Mouse (Mus musculus) limb, embryonic 10.5 days (tissue): ENCODE measurements around the gene Cpa4. TPM values are rescaled to one million over a fixed set of nuclear protein-coding genes. Genes with fewer than 3 reads are reported as not detected.
A peak's percentile ranks its signal among the peaks of the same experiment; 100 is the strongest.

Source experiments
- DNase-seq: peaks from one replicate; pipeline ENCODE4 v3.0.0-alpha.2; 2017; ENCODE audit warnings: low spot score
- H3K27ac ChIP-seq: fragments of 300-500 bp; sonication (generic); 2 replicates; pipeline ENCODE4 v1.5.1; 2016; ENCODE audit warnings: mild to moderate bottlenecking
- H3K27me3 ChIP-seq: fragments of 300-500 bp; sonication (generic); 2 replicates; pipeline ENCODE4 v1.6.1; 2016; ENCODE audit warnings: low read depth, mild to moderate bottlenecking; ENCODE audit not compliant: poor library complexity, severe bottlenecking
- H3K36me3 ChIP-seq: fragments of 300-500 bp; sonication (generic); 2 replicates; pipeline ENCODE4 v1.6.1; 2016; ENCODE audit warnings: mild to moderate bottlenecking, moderate library complexity
- H3K4me1 ChIP-seq: fragments of 300-500 bp; sonication (generic); 2 replicates; pipeline ENCODE4 v1.6.1; 2016
- H3K4me3 ChIP-seq: fragments of 300-500 bp; sonication (generic); 2 replicates; pipeline ENCODE4 v1.5.1; 2016; ENCODE audit warnings: mild to moderate bottlenecking, moderate library complexity
- H3K9me3 ChIP-seq: fragments of 300-500 bp; sonication (generic); replicated peaks from 2 replicates; pipeline ENCODE4 v1.6.1; 2016; ENCODE audit warnings: mild to moderate bottlenecking
- WGBS: fragments of 180-500 bp; shearing (Covaris S2); methylation state at CpG from one replicate; pipeline ENCODE4 v1.1.7; 2016; 5-methylcytosine and 5-hydroxymethylcytosine counted together
- polyA plus RNA-seq: library from polyadenylated mRNA; unstranded; fragments of >200 nt; fragmentation: Nextera tagmentation; extraction: Ambion mirVana; gene quantifications from 2 replicates; pipeline ENCODE4 v1.2.1, GENCODE M21; 2016

Gene Cpa4
- polyA plus RNA-seq, 1 experiment from 2014 or later = 1.4 TPM

- H3K27ac ChIP-seq = peak overlapping the region; percentile 57
- DNase-seq = no peak
- no peaks in the 10 kb centered on the region for H3K27me3 ChIP-seq
- H3K9me3 ChIP-seq = no peaks in the 10 kb centered on the region
- H3K36me3 ChIP-seq = peaks cover 70% of the 10 kb centered on the region
- 88% methylated on average over 5 of the region's 5 CpGs for WGBS
- no peak overlapping the region for H3K4me3 ChIP-seq
- peaks cover 63% of the 10 kb centered on the region for H3K4me1 ChIP-seq
Measured at GRCm38 (mm10) chr6:30554621-30555170, 13.5 kb upstream of the Cpa4 start.

GRCm38 (mm10) chr6:30556080-30556479, 12.1 kb upstream of the Cpa4 start:
- WGBS = 27% methylated on average over 4 of the region's 9 CpGs
- peaks cover 49% of the 10 kb centered on the region for H3K4me1 ChIP-seq
- H3K9me3 ChIP-seq = no peaks in the 10 kb centered on the region
- H3K27me3 ChIP-seq = no peaks in the 10 kb centered on the region
- no peak for DNase-seq
- H3K36me3 ChIP-seq = peaks cover 74% of the 10 kb centered on the region
- peak overlapping the region; percentile 72 for H3K27ac ChIP-seq
- no peak overlapping the region for H3K4me3 ChIP-seq

GRCm38 (mm10) chr6:30559726-30560125, 8.4 kb upstream of the Cpa4 start:
- H3K4me3 ChIP-seq = no peak overlapping the region
- peaks cover 12% of the 10 kb centered on the region for H3K4me1 ChIP-seq
- 38% methylated on average over 1 of the region's 1 CpGs for WGBS
- peaks cover 92% of the 10 kb centered on the region for H3K36me3 ChIP-seq
- 0 out of 2 replicates have a peak overlapping the region, but pooled peaks have one; percentile 14 for H3K27ac ChIP-seq
- no peak for DNase-seq
- H3K9me3 ChIP-seq = no peaks in the 10 kb centered on the region
- H3K27me3 ChIP-seq = no peaks in the 10 kb centered on the region

- DNase-seq = no peak
- Histone ChIP-seq H3K27ac (no peak overlapping the region), H3K36me3 (peaks cover 81% of the 10 kb centered on the region), H3K4me3 (no peak overlapping the region), H3K9me3 (no peaks in the 10 kb centered on the region), H3K4me1 (no peaks in the 10 kb centered on the region), H3K27me3 (no peaks in the 10 kb centered on the region)
- WGBS = 89% methylated on average over 4 of the region's 4 CpGs
Measured at GRCm38 (mm10) chr6:30562132-30562531, 6.0 kb upstream of the Cpa4 start.

- H3K27me3 ChIP-seq = no peaks in the 10 kb centered on the region
- H3K9me3 ChIP-seq = no peaks in the 10 kb centered on the region
- no peak overlapping the region for H3K27ac ChIP-seq
- H3K36me3 ChIP-seq = peaks cover 66% of the 10 kb centered on the region
- 0 out of 2 replicates have a peak, but pooled peaks cover 3% of the 10 kb centered on the region for H3K4me1 ChIP-seq
- WGBS = 89% methylated on average over 6 of the region's 6 CpGs
- no peak overlapping the region for H3K4me3 ChIP-seq
- no peak for DNase-seq
Measured at GRCm38 (mm10) chr6:30563575-30563974, 4.6 kb upstream of the Cpa4 start.

GRCm38 (mm10) chr6:30564051-30564450, 4.1 kb upstream of the Cpa4 start:
- peaks cover 61% of the 10 kb centered on the region for H3K36me3 ChIP-seq
- WGBS = 95% methylated on average over 6 of the region's 6 CpGs

GRCm38 (mm10) chr6:30569331-30569730, 1.2 kb downstream of the Cpa4 start:
- H3K27me3 ChIP-seq = no peaks in the 10 kb centered on the region
- H3K27ac ChIP-seq = peak overlapping the region; percentile 46; the same call in 1 of the 2 replicates
- no peak overlapping the region for H3K4me3 ChIP-seq
- 91% methylated on average over 10 of the region's 10 CpGs for WGBS
- peaks cover 17% of the 10 kb centered on the region for H3K4me1 ChIP-seq
- H3K9me3 ChIP-seq = no peaks in the 10 kb centered on the region
- no peak for DNase-seq
- peaks cover 11% of the 10 kb centered on the region for H3K36me3 ChIP-seq

More at GRCm38 (mm10) chr6:30564051-30564450, 4.1 kb upstream of the Cpa4 start:
- H3K4me3 ChIP-seq = no peak overlapping the region
- H3K4me1 ChIP-seq = 0 out of 2 replicates have a peak, but pooled peaks cover 3% of the 10 kb centered on the region
- no peak for DNase-seq
- no peaks in the 10 kb centered on the region for H3K9me3 ChIP-seq
- no peak overlapping the region for H3K27ac ChIP-seq
- no peaks in the 10 kb centered on the region for H3K27me3 ChIP-seq

- DNase-seq = no peak
- Histone ChIP-seq H3K4me3 (no peak overlapping the region), H3K27me3 (no peaks in the 10 kb centered on the region), H3K27ac (peak overlapping the region; percentile 28; the same call in 1 of the 2 replicates), H3K9me3 (no peaks in the 10 kb centered on the region), H3K4me1 (peaks cover 22% of the 10 kb centered on the region), H3K36me3 (peaks cover 4% of the 10 kb centered on the region)
- WGBS = 92% methylated on average over 5 of the region's 5 CpGs
Measured at GRCm38 (mm10) chr6:30570012-30570411, 1.8 kb downstream of the Cpa4 start.

- H3K4me1 ChIP-seq = peaks cover 41% of the 10 kb centered on the region
- DNase-seq = no peak
- no peak overlapping the region for H3K4me3 ChIP-seq
Measured at GRCm38 (mm10) chr6:30572456-30573311, 4.5 kb downstream of the Cpa4 start.

GRCm38 (mm10) chr6:30573380-30573779, 5.2 kb downstream of the Cpa4 start:
- 58% methylated on average over 5 of the region's 5 CpGs for WGBS
- Histone ChIP-seq H3K36me3 (no peaks in the 10 kb centered on the region), H3K4me1 (peaks cover 38% of the 10 kb centered on the region), H3K4me3 (no peak overlapping the region), H3K27me3 (no peaks in the 10 kb centered on the region), H3K9me3 (no peaks in the 10 kb centered on the region), H3K27ac (peak overlapping the region; percentile 79)
- DNase-seq = no peak

More at GRCm38 (mm10) chr6:30572456-30573311, 4.5 kb downstream of the Cpa4 start:
- Histone ChIP-seq H3K9me3 (no peaks in the 10 kb centered on the region), H3K27me3 (no peaks in the 10 kb centered on the region), H3K36me3 (no peaks in the 10 kb centered on the region), H3K27ac (peak overlapping the region; percentile 79)
- 78% methylated on average over 20 of the region's 20 CpGs for WGBS

GRCm38 (mm10) chr6:30574945-30575344, 6.8 kb downstream of the Cpa4 start:
- H3K27ac ChIP-seq = peak overlapping the region; percentile 79

GRCm38 (mm10) chr6:30576477-30577203, 8.5 kb downstream of the Cpa4 start:
- 51% methylated on average over 17 of the region's 17 CpGs for WGBS
- Histone ChIP-seq H3K9me3 (no peaks in the 10 kb centered on the region), H3K4me1 (peaks cover 58% of the 10 kb centered on the region), H3K27me3 (no peaks in the 10 kb centered on the region), H3K27ac (peak overlapping the region; percentile 82), H3K36me3 (no peaks in the 10 kb centered on the region), H3K4me3 (no peak overlapping the region)
- peak; percentile 55 for DNase-seq

More at GRCm38 (mm10) chr6:30574945-30575344, 6.8 kb downstream of the Cpa4 start:
- Histone ChIP-seq H3K4me1 (peaks cover 41% of the 10 kb centered on the region), H3K4me3 (no peak overlapping the region), H3K36me3 (no peaks in the 10 kb centered on the region), H3K9me3 (no peaks in the 10 kb centered on the region), H3K27me3 (no peaks in the 10 kb centered on the region)
- 96% methylated on average over 1 of the region's 1 CpGs for WGBS
- no peak for DNase-seq
